In genomic region chr13:97425731-97426130, GRCm38 (mm10) we compare ENCODE assay signal across 21 mouse cellular contexts.
"Had no signal": no experiment of that assay in that cellular context is flagged by ENCODE, and none has a peak within 500 bp of the region (broad histone marks: within the 10 kb centered on the region; RNA-seq: fewer than 3 reads in every experiment).

No protein-coding gene starts in this region.

- H3K4me2 ChIP-seq: lung, embryonic 15.5 days; midbrain, embryonic 11.5 days; midbrain, embryonic 13.5 days; midbrain, embryonic 15.5 days; neural tube, embryonic 12.5 days; stomach, embryonic 15.5 days had no signal

- ATAC-seq: liver, postnatal 0 days; lung, postnatal 0 days; midbrain, embryonic 13.5 days; midbrain, embryonic 15.5 days had no signal

- H3K27ac ChIP-seq: lung, embryonic 15.5 days; macrophage; midbrain, embryonic 13.5 days; midbrain, embryonic 15.5 days; neural tube, embryonic 12.5 days; stomach, embryonic 15.5 days; stomach, postnatal 0 days had no signal

- H3K9me3 ChIP-seq: lung, embryonic 15.5 days; megakaryocyte, embryonic 14.5 days; midbrain, embryonic 13.5 days; midbrain, embryonic 15.5 days; neural tube, embryonic 12.5 days; stomach, embryonic 15.5 days had no signal

- H3K36me3 ChIP-seq: lung, embryonic 15.5 days; midbrain, embryonic 13.5 days; midbrain, embryonic 15.5 days; neural tube, embryonic 12.5 days; stomach, embryonic 15.5 days had no signal

- H3K4me3 ChIP-seq: lung, embryonic 15.5 days; megakaryocyte, embryonic 14.5 days; midbrain, embryonic 13.5 days; midbrain, embryonic 15.5 days; neural tube, embryonic 12.5 days; stomach, embryonic 15.5 days had no signal

- DNase-seq: liver, postnatal 0 days; lung, adult 2 months; lung, postnatal 14 days; lung, postnatal 36 days; right cerebral cortex, adult 18-20 months; right cerebral cortex, postnatal 25 days; right cerebral cortex, postnatal 4 days; spleen, adult 18-20 months; thymus, adult 2 months; thymus, postnatal 25 days; thymus, postnatal 4 days had no signal

- H3K9ac ChIP-seq: liver, postnatal 0 days; lung, embryonic 15.5 days; midbrain, embryonic 13.5 days; midbrain, embryonic 15.5 days; neural tube, embryonic 12.5 days; stomach, embryonic 15.5 days had no signal

- H3K27me3 ChIP-seq: lung, embryonic 15.5 days; midbrain, embryonic 15.5 days; neural tube, embryonic 12.5 days; stomach, embryonic 15.5 days had no signal

- H3K4me1 ChIP-seq: megakaryocyte, embryonic 14.5 days; stomach, embryonic 15.5 days had no signal
